Mouse (Mus musculus): ENCODE data around the gene 1700001C19Rik. TPM values are rescaled to one million over a fixed set of nuclear protein-coding genes. Genes with fewer than 3 reads are reported as not detected.

Gene 1700001C19Rik
- polyA plus RNA-seq, 1 experiment from 2014 or later = 7.8 TPM

DNA sequence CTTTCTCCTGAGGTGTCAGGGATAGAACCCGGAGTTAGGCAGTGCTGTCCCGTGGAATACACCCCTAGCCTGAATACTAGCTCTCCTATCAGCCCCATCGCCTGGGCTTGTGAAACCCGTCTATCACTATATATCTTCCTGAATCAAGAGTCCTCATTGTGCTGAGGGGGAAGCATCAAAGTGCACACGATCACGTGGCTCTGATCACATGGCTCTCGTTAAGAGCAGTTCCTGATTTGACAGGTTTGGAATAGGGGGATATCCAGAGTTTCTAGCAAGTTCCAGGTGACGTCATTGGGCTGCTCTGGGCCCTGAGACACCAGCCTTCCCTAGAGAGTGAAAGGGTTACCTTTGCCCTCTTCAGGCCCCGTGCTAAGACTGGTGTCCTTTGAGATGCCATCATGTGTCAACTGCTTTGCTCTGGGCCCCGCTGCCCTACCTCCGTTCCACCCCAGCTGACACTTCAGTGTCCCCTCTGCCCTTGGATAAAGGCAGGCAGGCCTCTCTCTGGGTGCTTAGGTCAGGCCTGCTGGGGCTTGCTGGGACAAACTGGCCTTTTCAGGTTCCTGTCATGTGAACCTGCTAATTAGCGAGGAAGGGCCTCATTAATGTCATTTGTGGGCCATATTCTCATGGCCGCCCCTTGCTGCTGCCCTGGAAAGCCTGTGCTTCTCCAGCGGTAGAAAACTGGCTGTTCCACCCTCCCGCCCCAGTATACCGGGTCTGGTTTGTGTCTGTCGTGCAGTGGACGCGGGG lies 4.3 kb upstream of the 1700001C19Rik start:
- H3K36me3 ChIP-seq (replicated peaks; ENCODE audit: insufficient read depth, low read length) = no peaks in the 10 kb centered on the region
- no peak overlapping the region for H3K9ac ChIP-seq (replicated peaks)
- peak overlapping the region; percentile 79 for H3K27ac ChIP-seq (ENCODE audit: low read depth)
- no peaks in the 10 kb centered on the region for H3K27me3 ChIP-seq (ENCODE audit: insufficient read depth, low read length)
- H3K4me2 ChIP-seq (ENCODE audit: low read depth, low read length) = no peak overlapping the region
- H3K4me3 ChIP-seq (ENCODE audit: low read depth, low read length) = no peak overlapping the region
- TF ChIP-seq EP300 (IDR thresholded peaks at IDR 0.05; ENCODE audit: low read depth) (no peak), CTCF (IDR thresholded peaks at IDR 0.05; ENCODE audit: low read depth) (no peak)
- ATAC-seq (no peak), DNase-seq (no peak)
- H3K9me3 ChIP-seq (ENCODE audit: low read length) = no peaks in the 10 kb centered on the region
- peaks cover 70% of the 10 kb centered on the region for H3K4me1 ChIP-seq (ENCODE audit: insufficient read depth)
- 61% methylated on average over 19 of the region's 19 CpGs for WGBS (ENCODE audit: insufficient replicate concordance)

DNA sequence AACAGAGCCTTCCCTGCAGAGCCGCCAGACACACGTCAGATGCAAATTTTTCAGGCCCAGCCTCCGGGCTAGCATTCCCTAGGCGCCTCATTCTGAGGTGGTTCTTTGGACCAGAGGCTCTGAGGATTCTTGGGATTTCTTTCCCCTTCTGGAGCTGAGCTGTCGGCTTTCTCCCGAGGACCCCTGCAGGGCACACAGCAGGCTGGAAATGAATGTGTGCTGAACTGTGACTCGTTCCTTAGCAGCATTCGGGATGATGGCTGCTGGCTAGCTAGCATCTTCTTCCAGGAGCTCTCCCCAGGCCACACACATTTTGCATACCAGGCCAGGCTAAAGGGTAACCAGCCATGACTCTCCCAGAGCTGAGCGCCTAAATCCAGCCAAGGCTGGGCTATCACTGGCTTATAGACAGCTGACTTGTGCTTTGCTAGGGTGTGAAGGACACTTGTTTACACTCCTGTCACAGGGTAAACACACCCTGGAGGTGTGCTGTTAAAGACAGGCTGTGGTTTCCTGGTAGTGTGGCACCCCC lies 3.2 kb upstream of the 1700001C19Rik start:
- 0 out of 2 replicates have a peak overlapping the region, but pooled peaks have one; percentile 12 for H3K9ac ChIP-seq (replicated peaks)
- no peaks in the 10 kb centered on the region for H3K9me3 ChIP-seq (ENCODE audit: low read length)
- peak overlapping the region; percentile 79 for H3K27ac ChIP-seq (ENCODE audit: low read depth)
- H3K36me3 ChIP-seq (replicated peaks; ENCODE audit: insufficient read depth, low read length) = no peaks in the 10 kb centered on the region
- TF ChIP-seq CTCF (IDR thresholded peaks at IDR 0.05; ENCODE audit: low read depth) (no peak), EP300 (IDR thresholded peaks at IDR 0.05; ENCODE audit: low read depth) (no peak)
- no peak overlapping the region for H3K4me3 ChIP-seq (ENCODE audit: low read depth, low read length)
- ATAC-seq = no peak
- H3K27me3 ChIP-seq (ENCODE audit: insufficient read depth, low read length) = no peaks in the 10 kb centered on the region
- no peak for DNase-seq
- H3K4me2 ChIP-seq (ENCODE audit: low read depth, low read length) = no peak overlapping the region
- H3K4me1 ChIP-seq (ENCODE audit: insufficient read depth) = peaks cover 66% of the 10 kb centered on the region
- WGBS (ENCODE audit: insufficient replicate concordance) = 50% methylated on average over 9 of the region's 9 CpGs

DNA sequence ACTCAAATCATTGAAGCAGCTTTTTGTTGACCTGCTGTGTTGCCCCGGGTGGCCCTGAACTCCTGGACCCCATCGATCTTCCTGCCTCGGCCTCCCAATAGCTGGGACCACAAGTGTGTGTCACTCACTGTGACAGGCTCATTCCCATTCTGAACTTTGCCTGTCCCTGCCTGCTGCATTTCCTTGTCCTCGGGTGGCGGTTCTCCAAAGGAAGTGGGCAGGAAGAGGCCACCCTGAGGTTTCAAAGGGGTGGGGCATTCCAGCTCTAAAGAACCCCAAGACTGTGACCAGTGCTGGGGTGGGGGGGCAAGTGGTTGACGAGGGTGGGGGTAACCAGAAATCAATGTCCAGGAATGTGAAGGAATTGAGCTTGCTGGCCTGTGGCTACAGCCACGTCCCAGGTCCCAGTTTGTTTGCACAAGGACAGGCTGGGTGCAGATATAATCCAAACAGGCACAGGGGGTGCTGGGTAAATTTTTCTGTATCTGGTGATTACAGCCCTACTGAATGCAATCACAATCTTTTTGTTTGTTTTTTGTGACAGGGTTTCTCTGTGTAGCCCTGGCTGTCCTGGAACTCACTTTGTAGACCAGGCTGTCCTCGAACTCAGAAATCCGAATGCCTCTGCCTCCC lies 2.3 kb upstream of the 1700001C19Rik start:
- H3K27me3 ChIP-seq (ENCODE audit: insufficient read depth, low read length) = no peaks in the 10 kb centered on the region
- H3K4me1 ChIP-seq (ENCODE audit: insufficient read depth) = peaks cover 60% of the 10 kb centered on the region
- 0 out of 2 replicates have a peak overlapping the region, but pooled peaks have one; percentile 1 for H3K9ac ChIP-seq (replicated peaks)
- H3K4me2 ChIP-seq (ENCODE audit: low read depth, low read length) = peak overlapping the region; percentile 88
- TF ChIP-seq CTCF (IDR thresholded peaks at IDR 0.05; ENCODE audit: low read depth) (no peak), EP300 (IDR thresholded peaks at IDR 0.05; ENCODE audit: low read depth) (peak; percentile 47; the same call in 1 of the 2 replicates)
- H3K4me3 ChIP-seq (ENCODE audit: low read depth, low read length) = no peak overlapping the region
- no peaks in the 10 kb centered on the region for H3K36me3 ChIP-seq (replicated peaks; ENCODE audit: insufficient read depth, low read length)
- WGBS (ENCODE audit: insufficient replicate concordance) = 18% methylated on average over 9 of the region's 9 CpGs
- ATAC-seq (peak; percentile 87), DNase-seq (peak; percentile 74)
- no peaks in the 10 kb centered on the region for H3K9me3 ChIP-seq (ENCODE audit: low read length)
- peak overlapping the region; percentile 79 for H3K27ac ChIP-seq (ENCODE audit: low read depth)

DNA sequence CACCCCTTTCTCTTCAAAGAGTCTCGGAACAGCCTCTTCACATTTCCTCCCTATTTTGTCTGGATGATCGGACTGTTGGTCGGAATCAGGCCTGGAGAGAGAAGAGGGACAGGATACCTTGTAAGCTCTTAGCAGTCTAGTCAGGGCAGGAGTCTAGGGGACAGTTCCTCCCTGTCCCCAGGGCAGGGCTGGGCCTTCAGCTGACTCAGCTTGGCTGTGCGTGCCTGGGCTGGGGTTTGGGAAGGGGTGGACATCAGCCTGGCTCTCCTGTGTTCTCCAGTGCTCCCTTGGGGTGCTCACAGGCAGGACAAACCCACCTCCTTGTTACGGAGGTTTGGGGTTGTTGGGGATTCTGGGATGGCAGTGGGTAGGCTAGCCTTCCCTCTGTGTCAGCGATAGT lies 1.4 kb upstream of the 1700001C19Rik start:
- no peaks in the 10 kb centered on the region for H3K9me3 ChIP-seq (ENCODE audit: low read length)
- no peaks in the 10 kb centered on the region for H3K27me3 ChIP-seq (ENCODE audit: insufficient read depth, low read length)
- 67% methylated on average over 6 of the region's 6 CpGs for WGBS (ENCODE audit: insufficient replicate concordance)
- H3K4me3 ChIP-seq (ENCODE audit: low read depth, low read length) = no peak overlapping the region
- DNase-seq (no peak), ATAC-seq (no peak)
- H3K4me2 ChIP-seq (ENCODE audit: low read depth, low read length) = peak overlapping the region; percentile 88
- TF ChIP-seq CTCF (IDR thresholded peaks at IDR 0.05; ENCODE audit: low read depth) (no peak), EP300 (IDR thresholded peaks at IDR 0.05; ENCODE audit: low read depth) (no peak)
- H3K9ac ChIP-seq (replicated peaks) = peak overlapping the region; percentile 30
- no peaks in the 10 kb centered on the region for H3K36me3 ChIP-seq (replicated peaks; ENCODE audit: insufficient read depth, low read length)
- peak overlapping the region; percentile 79 for H3K27ac ChIP-seq (ENCODE audit: low read depth)
- H3K4me1 ChIP-seq (ENCODE audit: insufficient read depth) = peaks cover 56% of the 10 kb centered on the region

DNA sequence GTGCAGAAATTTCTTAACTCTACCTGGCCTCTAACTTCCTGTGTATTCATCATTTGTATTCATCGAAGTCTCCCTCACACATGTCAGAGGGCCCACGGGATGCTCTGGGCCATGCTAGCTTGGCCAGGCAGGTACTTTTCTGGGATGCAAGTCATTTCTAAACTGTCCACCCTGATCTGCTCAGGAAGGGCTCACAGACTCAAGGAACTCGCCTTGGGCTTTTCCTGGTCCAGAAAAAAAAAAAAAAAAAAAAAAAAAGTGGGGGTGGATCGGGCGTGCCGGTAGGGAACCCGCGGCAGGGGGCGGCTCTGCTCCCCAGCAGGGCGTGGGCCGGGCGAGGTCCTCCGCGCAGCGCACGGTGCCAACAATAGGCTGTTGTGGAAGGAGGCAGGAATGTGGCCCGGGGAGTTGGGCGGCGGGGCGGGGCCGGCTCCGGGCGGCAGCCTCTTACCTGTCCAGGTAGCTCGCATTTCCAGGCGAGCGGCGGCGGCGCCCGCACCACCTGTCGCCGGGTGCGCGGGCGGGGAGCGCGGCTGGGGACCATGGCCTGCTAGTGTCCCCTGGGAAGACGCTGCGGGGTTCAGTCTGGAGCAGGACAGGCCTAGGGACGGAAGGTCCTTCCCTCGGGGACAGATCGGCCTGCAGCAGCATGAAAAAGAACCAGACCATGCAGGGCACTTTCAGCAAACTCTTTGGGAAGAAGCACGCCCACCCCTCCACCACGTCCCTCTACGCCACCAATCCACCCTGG lies 845 bp downstream of the 1700001C19Rik start, which contains the start of gene AI661453:
Gene AI661453, plus strand, starts transcription at position 460 of the 751 bp plus-strand sequence.
- ATAC-seq = peak; percentile 22; the same call in 1 of the 2 replicates
- 2% methylated on average over 45 of the region's 45 CpGs for WGBS (ENCODE audit: insufficient replicate concordance)

More for the DNA sequence above, 845 bp downstream of the 1700001C19Rik start, which contains the start of gene AI661453:
- peak within 1 kb of the TSS; percentile 70 for H3K9ac ChIP-seq (replicated peaks)
- H3K27me3 ChIP-seq (ENCODE audit: insufficient read depth, low read length) = no peaks in the 10 kb centered on the region
- TF ChIP-seq CTCF (IDR thresholded peaks at IDR 0.05; ENCODE audit: low read depth) = no peak
- no peak for TF ChIP-seq EP300 (IDR thresholded peaks at IDR 0.05; ENCODE audit: low read depth)
- no peaks in the 10 kb centered on the region for H3K36me3 ChIP-seq (replicated peaks; ENCODE audit: insufficient read depth, low read length)
- DNase-seq = peak; percentile 55
- H3K4me2 ChIP-seq (ENCODE audit: low read depth, low read length) = peak within 1 kb of the TSS; percentile 88
- H3K4me3 ChIP-seq (ENCODE audit: low read depth, low read length) = peak within 1 kb of the TSS; percentile 62
- peak within 1 kb of the TSS; percentile 79 for H3K27ac ChIP-seq (ENCODE audit: low read depth)
- no peaks in the 10 kb centered on the region for H3K9me3 ChIP-seq (ENCODE audit: low read length)
- peaks cover 45% of the 10 kb centered on the region for H3K4me1 ChIP-seq (ENCODE audit: insufficient read depth)

Data from liver, postnatal 0 days (tissue).